Mouse (Mus musculus) right cerebral cortex, postnatal 10 days (tissue): ENCODE results near the gene Naglu.

Experiments
- DNase-seq, 2 experiments: peaks; one replicate each; pipeline ENCODE4 v3.0.0; 2021; ENCODE audit warnings: low spot score in 2 of 2

Gene Naglu

DNA sequence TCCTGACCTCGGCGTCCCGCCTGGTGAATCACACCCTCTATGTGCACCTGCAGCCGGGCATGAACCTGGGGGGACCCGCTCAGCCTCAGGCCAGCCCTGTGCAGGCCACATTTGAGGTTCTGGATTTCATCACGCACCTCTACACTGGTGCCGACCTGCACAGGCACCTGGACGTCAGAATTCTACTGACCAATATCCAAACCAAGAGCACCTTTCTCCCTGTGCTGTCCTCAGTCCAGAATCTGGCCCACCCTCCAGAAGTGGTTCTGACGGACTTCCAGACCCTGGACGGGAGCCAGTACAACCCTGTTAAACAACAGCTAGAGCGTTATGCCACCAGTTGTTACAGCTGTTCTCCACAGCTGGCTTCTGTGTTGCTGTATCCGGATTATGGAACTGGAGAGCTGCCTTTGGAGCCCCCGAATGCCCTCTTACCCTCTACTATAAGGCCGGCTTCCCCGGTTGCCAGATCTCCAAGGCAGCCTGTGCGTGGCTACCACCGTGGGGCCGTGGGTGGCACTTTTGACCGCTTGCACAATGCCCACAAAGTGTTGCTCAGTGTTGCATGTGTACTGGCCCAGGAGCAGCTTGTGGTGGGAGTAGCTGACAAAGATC, 13.4 kb downstream of the Naglu start:
- peak; percentile 51 to 64 for DNase-seq

DNA sequence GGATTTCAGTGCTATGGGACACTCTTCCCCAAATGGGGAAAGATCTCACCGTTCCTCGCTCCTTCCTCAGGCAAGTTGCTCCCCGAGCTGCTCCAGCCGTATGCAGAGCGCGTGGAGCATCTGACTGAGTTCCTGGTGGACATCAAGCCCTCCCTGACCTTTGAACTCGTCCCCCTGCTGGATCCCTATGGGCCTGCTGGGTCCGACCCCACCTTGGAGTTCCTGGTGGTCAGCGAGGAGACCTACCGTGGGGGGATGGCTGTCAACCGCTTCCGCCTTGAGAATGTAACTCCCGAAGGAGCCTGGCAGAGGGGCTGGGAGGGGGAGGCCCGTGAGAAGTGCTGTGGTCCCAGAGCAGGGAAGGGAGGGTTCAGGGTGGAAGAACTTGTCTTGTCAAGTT, 14.4 kb downstream of the Naglu start:
- DNase-seq = peak in 1 of 2 experiments; percentile 19

GRCm38 (mm10) chr11:101084811-101085210, 15.0 kb downstream of the Naglu start:
- peak in 1 of 2 experiments; percentile 37 for DNase-seq

DNA sequence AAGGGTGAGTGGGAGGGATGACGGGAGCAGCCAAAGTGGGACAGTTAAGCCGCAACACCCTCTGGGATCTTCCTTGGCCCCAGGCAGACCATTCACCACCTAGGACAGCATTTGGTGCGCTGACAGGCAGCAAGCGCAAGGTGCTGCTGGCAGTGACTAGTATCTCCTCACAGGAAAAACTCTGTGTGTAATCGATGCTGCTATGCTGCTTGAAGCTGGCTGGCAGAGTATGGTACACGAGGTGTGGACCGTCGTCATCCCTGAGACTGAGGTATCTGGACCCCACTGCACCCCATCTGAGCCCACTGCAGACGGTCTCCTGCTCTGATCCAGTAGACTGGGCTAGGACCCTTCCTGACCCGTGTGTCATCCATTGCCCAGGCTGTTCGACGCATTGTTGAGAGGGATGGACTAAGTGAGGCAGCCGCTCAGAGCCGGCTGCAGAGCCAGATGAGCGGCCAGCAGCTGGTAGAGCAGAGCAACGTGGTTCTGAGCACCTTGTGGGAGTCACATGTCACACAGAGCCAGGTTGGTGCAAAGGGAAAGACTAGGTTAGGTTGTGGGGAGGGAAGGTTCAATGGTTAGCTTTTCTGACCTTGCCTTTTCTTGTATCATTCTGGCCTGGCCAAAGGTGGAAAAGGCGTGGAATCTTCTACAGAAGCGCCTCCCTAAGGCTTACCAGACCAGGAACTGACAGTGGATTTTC, 16.0 kb downstream of the Naglu start:
- DNase-seq = peak in 1 of 2 experiments; percentile 34

DNA sequence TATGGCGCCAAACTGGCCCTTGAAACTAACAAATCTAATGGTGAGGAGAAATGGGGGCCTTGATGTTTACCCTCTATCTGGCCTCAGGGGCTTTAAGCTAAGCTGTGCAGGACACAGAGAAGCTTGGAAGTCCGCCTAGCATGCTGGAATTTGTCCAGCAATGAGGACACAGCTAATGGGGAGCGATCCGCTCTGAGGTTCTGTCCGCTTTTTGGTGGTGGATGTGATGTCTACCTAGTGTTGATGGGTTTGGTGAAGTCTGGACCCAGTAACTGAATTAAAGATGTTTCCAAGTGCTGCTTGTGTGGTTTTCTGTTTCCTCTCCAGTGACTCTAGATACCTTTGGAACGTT, 16.5 kb downstream of the Naglu start:
- peak in 1 of 2 experiments; percentile 42 for DNase-seq

DNA sequence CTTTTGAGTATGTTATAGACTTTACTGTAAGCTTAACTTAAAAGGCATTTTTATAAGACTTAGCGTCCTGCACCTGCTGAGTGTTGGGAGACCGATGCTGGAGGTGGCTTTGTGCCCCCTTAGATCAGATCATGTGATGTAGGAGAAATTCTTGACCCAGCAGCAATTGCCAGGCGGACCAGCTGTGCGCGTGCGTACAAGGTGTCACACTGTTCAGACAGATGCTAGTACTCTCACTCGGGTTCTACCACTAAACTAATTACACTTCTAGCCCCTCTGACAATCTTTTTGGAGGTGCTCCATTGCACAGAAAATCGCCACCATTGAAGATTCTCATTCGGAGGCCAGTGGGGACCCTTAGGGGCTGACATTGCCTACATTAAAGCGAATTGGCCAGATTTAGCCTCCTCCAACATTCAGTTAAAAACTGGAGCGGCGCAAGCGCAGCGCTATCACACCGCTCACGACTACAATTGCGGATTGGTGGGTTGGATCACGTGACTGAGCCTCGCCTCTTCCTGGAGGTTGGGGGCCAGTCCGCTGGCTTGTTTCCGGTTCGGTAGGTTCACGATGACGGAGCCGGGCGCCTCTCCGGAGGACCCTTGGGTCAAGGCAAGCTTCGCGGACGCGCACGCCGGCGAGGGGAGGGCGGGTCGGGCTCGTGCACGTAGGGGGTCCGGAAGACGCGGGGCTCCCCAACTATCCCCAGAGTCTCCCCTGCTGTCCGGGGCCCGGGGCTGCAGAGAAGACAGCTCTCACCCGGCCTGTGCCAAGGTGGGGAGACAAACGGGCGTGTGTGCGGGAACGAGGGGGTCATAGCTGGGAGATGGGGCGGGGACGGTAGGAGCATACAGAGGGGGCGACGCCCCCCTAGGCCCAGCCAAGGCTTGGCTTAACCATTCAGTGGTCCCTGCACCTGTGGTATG, 17.2 kb downstream of the Naglu start, which contains the start of gene Mlx:
Mlx (plus strand) TSS at position 522 of the 926 bp plus-strand sequence.
- DNase-seq = peak; percentile 96 to 97

- no peak for DNase-seq
Measured at GRCm38 (mm10) chr11:101087682-101088055, 17.9 kb downstream of the Naglu start.

DNA sequence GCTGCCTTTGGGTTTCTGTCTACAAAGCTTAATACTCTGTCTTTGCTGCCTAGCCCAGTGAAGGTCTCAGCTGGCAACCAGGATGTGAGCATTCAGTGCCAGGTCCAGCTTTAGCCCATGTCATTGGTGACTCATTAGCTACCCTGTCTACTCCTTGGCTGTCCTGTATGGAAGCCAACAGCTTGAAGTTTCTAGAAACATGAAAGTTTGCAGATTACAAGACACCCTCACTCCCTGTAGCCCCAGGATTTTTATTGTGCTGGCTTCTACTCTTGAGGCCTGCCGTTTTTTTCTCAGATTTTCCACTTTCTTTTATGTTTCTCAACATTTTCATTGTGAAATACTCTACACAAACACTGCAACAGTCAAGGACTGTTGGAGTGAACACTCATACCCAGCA, 20.1 kb downstream of the Naglu start:
- no peak for DNase-seq

GRCm38 (mm10) chr11:101094930-101095313, 25.1 kb downstream of the Naglu start:
- no peak for DNase-seq

DNA sequence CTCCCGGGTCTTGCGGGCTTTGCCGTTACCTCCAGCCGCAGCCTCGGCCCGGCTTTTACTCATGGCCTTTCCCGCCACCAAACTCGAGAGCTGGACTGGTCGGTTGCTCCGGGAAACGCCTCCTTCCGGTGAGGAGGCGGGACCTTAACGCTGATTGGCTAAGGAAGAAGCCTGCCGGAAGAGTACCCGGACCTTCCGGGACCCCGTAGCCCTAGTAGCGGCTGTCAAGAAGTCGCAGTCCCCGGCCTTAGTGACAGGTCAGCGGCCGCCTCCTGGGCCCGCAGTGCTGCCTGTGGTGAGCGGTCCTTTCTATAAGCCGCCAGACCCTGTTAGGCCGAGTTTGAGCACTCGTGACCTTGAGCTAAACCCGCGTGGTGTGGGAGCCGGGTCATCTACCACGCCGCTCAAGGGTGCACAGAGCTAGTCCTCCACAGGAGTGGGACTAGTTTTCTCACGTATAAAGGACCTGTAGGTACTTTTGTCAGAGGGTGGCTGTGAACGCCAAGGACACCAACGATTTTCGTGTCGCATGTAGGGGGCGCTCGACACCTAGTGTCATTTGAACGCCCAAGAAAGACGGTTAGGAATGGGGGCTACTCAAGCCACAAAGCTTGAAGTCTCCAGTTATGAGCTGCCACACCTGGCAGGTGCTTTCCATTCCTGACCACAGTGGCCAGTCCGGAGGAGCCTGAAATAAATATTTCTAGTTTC, 25.7 kb downstream of the Naglu start, which contains the start of gene Psmc3ip:
Psmc3ip (minus strand) TSS at position 123 of the 711 bp plus-strand sequence.
- peak; percentile 97 for DNase-seq

DNA sequence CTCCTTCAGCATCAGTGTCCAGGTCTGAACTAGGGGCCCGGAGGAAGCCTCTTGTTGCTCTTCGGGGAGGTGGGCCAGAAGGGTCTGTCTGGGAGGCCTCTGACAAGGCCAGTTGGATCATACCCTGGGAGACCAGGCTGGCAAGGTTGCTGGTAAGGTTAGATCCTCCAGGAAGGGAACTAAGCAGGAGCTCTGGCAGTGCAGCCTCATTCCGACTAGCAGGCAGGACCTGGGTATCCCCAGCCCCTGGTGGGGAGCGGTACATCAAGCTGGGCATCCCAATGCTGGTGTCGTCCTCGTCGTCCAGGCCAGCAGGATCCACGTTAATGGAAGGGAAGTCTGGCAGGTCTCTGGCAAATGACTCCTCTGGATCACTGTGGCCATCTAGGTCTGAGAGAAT, 28.4 kb downstream of the Naglu start:
- DNase-seq = no peak

DNA sequence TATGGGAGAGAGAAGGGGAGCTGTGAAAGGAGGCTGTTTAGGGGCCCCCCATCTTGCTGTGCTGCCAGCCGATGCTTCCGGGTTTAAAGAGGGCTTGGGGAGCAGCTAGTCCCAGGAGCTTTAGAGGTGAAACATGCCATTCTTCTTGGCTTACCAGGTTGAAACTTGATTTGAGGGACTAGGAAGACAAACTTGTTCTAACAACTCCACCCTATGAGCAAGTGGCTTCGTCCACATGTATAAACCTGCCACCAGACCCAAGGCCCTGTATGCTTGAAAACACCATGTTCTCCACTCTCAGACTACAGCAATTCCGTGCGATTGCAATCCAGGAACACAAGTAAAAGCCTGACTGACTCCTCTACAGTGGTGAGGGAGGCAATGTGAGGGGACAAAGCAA, 33.2 kb downstream of the Naglu start:
- DNase-seq = no peak

GRCm38 (mm10) chr11:101109351-101109750, 39.5 kb downstream of the Naglu start:
- DNase-seq = no peak

DNA sequence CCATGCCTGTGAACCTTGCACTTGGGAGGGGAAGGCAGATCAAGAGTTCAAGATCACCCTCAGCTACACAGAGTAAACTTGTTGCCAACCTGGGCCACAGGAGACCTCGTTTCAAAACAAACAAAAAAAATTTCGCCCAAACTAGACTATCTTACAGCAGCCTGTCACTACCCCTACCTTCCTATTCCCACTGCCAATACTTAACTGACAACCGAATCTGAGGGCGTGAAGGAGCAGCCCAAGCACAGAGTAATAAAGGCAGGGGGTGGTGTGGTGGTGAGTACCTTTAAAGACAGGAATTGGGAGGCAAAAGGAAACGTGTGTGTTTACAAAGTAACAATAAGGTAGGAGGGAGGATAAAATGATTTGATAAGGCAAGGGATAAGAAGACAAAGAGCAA, 40.9 kb downstream of the Naglu start:
- no peak for DNase-seq

DNA sequence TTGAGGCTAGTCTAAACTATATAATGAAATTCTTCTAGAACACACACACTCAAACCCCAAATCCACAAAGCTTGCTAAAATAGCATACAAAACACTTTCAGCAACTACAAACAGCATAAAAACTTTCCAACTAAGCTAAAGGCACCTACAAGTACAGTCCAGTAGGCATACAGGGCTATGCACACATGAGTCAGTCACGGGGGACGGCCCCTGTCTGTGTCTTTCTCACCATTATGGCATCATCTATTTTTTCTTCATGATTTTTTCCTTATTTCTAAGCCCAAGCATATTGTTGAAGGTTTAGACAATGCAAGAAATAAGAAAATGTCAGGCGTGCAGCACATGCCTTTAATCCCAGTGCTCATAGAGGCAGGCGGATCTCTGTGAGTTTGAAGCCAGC, 41.4 kb downstream of the Naglu start:
- no peak for DNase-seq

GRCm38 (mm10) chr11:101112186-101112585, 42.4 kb downstream of the Naglu start:
- DNase-seq = no peak

GRCm38 (mm10) chr11:101115564-101115963, 45.8 kb downstream of the Naglu start:
- no peak for DNase-seq

DNA sequence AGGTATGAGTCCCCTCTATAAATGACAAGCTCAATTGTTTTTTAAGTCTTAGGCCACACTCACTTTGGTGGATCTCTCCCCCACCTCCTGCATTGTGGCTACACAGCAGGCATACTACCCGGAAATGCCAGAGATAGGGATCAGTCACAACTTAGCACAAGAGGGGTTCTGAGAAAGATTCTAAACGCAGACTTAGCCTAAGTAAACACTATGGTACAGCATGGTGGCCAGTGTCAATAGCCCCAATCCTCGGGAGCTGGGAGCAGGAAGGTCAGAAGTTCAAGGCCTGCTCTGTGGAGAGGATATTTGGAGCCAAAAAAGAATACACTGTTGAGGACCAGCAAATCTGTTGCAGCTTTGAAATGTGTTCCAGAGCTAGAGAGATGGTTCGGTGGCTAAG, 48.3 kb downstream of the Naglu start:
- DNase-seq = no peak

GRCm38 (mm10) chr11:101119131-101119760, 49.4 kb downstream of the Naglu start:
- no peak for DNase-seq

DNA sequence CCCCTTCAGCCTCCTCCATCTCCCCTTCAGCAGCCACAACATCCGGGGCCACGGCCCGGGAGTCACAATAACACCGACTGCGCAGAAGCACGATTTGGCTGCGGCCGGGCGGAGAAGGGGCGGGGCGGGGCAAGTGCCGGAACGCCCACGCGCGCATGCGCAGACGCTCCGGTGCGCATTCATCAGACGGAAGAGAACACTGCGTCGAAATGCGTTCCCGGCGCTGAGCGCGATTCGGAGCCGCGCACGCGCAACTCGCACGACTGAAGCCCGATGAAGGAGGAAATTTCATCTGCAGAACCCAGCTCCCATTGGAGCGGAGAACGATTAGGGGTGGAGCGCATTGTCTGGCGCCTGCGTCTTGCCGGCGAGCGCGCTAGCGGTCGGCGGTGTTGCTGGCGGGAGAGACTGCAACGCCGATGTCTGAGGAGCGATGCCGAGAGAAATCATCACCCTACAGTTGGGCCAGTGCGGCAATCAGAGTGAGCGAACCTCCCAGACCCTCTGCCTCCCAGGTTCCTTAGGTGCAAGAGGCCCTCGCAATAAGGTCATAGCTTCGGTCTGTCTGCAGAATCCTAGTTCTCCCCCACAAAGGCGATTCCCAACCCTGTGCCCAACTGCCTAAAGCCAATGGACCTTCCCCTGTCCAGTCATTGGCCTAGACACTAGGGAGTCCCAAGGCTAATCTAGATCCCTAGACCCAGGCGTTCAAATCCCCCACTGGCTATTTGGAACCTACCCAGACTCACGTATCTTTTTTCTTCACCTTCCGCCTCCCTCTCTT, 50.1 kb downstream of the Naglu start, which contains the start of the genes Retreg3 and Tubg1:
Retreg3 (minus strand) TSS at position 133 of the 784 bp plus-strand sequence.
Tubg1 (plus strand) TSS at position 178 of the 784 bp plus-strand sequence.
- DNase-seq = peak; percentile 99 to 100
